Mouse (Mus musculus) brain, adult 2 months (tissue): Measurements from ENCODE around the gene Acly.

ENCODE experiments used
- DNase-seq: peaks from one replicate; pipeline ENCODE4 v3.0.0; 2011; ENCODE audit warnings: low read depth, low spot score

The Acly gene

DNA sequence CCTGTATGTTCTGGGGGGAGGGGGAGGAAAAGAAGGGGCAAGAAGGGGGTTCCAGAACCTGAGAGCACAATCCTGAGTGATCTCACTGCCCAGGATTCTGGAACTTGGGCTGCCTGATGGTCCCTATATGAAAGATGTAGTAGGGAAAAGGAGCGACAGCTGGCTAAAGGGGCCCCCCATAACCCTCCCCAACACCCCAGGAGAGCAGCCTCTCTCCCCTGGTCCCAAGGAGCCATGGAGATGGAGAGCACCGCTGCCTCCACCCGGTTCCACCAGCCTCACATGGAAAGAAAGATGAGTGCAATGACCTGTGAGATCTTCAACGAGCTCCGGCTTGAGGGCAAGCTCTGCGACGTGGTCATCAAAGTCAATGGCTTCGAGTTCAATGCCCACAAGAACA, 86.0 kb downstream of the Acly start, which contains the start of the genes Nt5c3b and Klhl10:
Nt5c3b (minus strand) TSS at position 12 of the 400 bp plus-strand sequence.
Klhl10 (plus strand) TSS at position 121 of the 400 bp plus-strand sequence.
- no peak for DNase-seq

DNA sequence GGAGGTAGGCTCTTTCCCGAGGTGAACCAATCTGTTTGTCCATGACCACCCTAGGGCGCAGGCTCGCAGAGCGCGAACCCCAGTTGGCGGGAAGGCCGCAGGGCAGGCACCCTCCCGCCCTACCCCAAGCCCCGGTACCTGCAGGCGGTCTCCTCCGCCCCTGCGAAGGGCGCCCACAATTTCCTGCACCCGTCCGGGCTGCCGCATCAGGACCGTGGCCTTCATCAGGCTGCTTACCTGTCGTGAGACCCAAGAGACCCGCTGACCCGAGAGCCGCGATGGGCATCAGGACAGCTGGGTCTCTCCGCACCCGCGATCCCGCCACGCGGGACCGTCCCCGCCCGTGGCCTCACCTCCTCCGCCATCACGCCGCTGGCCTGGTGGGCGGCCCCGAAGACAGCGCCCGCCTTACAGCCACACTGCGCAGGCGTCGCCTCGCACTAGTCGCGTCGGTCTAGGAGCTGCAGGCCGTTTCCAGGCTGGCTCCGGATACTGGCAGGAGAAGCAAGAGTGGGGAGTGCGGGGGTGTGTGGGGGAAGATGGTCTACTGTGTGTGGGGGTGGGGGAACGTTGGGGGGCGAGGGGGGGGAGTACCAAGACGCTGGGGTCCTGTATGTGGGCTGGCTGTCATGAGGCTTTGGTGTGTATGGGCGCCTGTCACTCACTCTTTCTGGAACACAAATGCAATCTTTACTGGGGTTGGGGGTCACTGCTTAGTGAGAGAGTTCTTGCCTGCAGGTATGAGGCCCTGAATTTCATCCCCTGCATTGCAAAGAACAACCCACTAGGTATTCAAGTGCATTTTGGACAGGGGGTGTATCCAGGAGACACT, 86.9 kb downstream of the Acly start:
- peak; percentile 92 for DNase-seq

DNA sequence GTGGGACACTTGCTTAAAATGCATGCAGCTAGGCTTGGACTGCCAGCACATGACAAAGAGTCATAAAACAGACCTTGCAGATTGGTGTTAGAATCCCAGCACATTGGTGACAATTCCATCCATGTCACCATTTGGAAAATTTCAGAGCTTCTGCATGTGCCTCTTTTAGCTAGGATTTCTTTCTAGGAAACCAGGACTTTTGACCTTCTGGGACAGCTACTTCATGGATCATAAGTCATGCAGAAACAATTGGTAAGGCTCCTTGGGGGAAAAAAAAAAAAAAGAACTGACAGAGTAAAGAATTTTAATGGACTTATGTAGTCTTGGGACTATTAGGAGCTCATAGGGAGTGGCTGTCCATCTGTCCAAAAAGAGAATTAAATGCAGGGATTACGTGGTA, 89.9 kb downstream of the Acly start:
- no peak for DNase-seq

DNA sequence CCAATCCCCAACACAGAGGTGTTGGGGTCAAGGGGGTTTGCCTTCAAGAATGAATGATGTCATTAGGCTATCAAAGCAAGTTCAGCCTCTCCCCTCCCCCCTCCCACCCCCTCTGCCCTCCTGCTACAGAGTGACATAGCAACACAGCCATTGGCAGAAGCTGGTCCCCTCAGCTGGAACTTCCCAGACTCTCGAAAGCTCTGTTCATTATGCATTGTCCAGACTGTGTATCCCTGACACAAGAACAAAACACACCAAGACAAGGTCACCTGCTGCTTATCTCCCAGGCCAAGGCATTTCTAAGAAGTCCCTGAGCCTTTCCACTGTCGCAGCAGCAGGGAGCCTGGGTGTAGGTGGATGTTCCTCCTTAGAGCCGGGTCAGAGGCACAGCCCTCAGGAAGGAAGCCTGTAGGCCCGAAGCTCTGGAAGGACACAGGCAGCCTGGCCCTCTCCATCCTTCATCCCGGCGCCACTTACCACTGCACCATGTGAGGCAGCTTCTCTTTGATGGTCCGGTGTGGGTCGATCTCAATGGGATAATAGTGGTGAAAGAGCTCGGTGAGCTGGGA, 92.0 kb downstream of the Acly start:
- no peak for DNase-seq

DNA sequence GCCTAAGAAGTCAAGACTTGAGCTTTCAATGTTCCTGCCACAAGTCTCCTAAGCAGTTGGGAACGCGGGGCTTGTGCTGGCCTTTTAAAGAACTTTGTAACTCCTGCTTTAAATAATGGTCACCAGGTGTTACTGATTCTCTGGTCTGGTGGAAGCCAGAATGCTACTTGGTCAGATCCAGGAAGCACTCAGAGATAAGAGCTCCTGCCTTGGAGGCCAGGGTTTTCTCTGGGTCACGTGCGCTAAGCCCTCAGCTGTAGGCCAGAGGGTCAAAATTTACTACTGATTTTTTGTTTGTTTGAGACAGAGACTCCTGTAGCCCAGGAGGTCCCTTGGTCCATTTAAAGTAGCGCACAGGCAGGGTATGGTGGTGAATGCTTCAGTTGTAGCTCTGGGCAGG, 95.8 kb downstream of the Acly start:
- no peak for DNase-seq

DNA sequence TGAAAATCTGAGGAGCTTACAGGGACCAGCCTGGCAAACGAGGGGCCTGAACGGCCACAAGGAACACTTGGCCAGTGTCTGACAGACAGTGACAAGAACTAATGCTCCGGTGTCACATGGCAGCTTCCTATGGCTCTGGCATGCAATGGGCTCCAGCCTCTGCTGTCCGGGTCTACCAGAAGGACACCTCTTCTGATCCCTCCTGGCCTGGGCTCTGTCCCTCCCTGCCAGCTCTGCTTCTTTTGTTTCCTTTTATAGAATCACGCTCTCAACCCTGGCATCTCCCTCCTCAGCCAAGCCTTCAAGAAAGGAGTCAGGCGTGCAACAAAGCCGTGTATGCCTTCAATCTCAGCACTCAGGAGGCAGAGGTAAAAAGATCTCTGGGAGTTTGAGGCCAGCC, 97.7 kb downstream of the Acly start:
- DNase-seq, result no peak

DNA sequence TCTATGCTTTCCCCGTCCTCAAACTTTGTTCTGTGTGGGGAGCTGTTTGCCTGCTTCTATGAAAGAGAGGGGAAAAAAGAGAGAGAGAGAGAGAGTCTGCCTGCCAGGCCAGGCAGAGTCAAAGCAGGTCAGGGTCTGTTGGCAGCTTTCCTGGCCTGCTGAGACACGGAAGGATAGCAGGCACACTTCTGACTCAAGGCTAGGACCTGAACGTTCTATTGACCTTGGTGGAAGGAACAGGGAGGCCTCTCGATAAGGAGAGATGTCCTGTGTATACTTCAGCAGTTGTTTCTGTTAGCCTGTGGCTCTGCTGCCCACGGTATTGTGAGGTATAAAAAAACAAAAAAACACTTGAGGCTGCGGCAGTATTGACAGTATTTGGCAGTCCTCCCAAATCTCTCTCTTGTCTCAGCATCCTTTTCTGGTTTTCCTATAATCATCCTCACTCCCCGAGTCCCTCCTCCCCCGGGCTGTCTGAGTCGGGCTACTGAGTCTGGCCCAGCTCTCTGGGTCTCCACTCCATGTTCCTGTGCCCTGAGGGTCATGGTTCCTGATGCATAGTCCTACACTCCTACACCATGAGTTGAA, 99.1 kb downstream of the Acly start:
- DNase-seq, result peak; percentile 69

DNA sequence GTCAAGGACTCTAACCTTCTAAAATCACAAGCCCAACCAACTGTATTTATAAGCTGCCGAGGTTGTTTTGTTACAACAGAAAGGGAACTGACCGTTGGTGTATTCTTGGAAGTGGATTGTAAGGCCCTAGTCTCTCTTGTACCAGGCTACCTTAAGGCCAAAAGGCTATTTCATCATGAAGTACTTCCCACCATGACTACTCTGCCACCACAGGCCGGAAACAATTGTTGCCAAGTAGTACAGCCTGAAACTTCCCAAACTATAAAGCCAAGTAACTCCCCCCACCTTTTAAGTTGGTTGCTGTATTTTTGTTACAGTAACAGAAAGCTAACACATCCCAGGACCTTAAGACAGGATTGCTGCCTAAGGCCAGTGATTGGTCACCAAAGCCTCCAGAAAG, 101.0 kb downstream of the Acly start:
- no peak for DNase-seq
